Mouse (Mus musculus) B cell, adult 2 months (primary cell): ENCODE results near the gene Avp.

ENCODE experiments used
- DNase-seq, 2 experiments: peaks; one replicate each; pipeline ENCODE4 v3.0.0; 2022

Gene Avp

GRCm38 (mm10) chr2:130569926-130570325 is 12.4 kb downstream of the Avp start:
- DNase-seq = no peak

- DNase-seq = no peak
Measured at GRCm38 (mm10) chr2:130568921-130569320, 13.4 kb downstream of the Avp start.

GRCm38 (mm10) chr2:130564983-130565382 is 17.4 kb downstream of the Avp start:
- DNase-seq = no peak

- no peak for DNase-seq
Measured at GRCm38 (mm10) chr2:130564063-130564462, 18.3 kb downstream of the Avp start.

GRCm38 (mm10) chr2:130563212-130564055 is 18.9 kb downstream of the Avp start, which contains the start of gene Mrps26:
Gene Mrps26, plus strand, starts transcription at chr2:130563742.
- DNase-seq = peak; percentile 89

GRCm38 (mm10) chr2:130558015-130558414 is 24.3 kb downstream of the Avp start:
- DNase-seq = no peak

- DNase-seq = no peak
Measured at GRCm38 (mm10) chr2:130557462-130557861, 24.9 kb downstream of the Avp start.

GRCm38 (mm10) chr2:130556292-130556691 is 26.1 kb downstream of the Avp start:
- no peak for DNase-seq

- DNase-seq = no peak
Measured at GRCm38 (mm10) chr2:130554841-130555240, 27.5 kb downstream of the Avp start.

GRCm38 (mm10) chr2:130546957-130547356 is 35.4 kb downstream of the Avp start:
- no peak for DNase-seq

- peak; percentile 12 to 23 for DNase-seq
Measured at GRCm38 (mm10) chr2:130540266-130540665, 42.1 kb downstream of the Avp start.

GRCm38 (mm10) chr2:130538876-130539546 is 43.3 kb downstream of the Avp start:
- DNase-seq = no peak

- no peak for DNase-seq
Measured at GRCm38 (mm10) chr2:130536890-130537289, 45.5 kb downstream of the Avp start.

GRCm38 (mm10) chr2:130535017-130535416 is 47.3 kb downstream of the Avp start:
- DNase-seq = no peak

GRCm38 (mm10) chr2:130532201-130532600 is 50.2 kb downstream of the Avp start:
- DNase-seq = no peak
